Mouse (Mus musculus): ENCODE measurements at regions not wholly inside any gene's neighbourhood (a gene's known extent, or its start where the extent isn't known, plus 50 kb on each side); places are given as distances from the start of the nearest gene placed in this dataset.

GRCm38 (mm10) chr6:50969997-50970396, 315.8 kb upstream of the Npvf start:
- ATAC-seq (ENCODE audit: low FRiP score), result no peak
- H3K4me3 ChIP-seq, result no peak overlapping the region
- H3K9ac ChIP-seq, result no peak overlapping the region
- H3K27ac ChIP-seq, result no peak overlapping the region
- no peak overlapping the region for H3K4me2 ChIP-seq (replicated peaks)
- peaks cover 4% of the 10 kb centered on the region; the same call in 1 of the 2 replicates for H3K27me3 ChIP-seq
- peaks cover 5% of the 10 kb centered on the region; the same call in 1 of the 2 replicates for H3K4me1 ChIP-seq
- no peaks in the 10 kb centered on the region for H3K36me3 ChIP-seq
- WGBS, result 84% methylated on average over 7 of the region's 7 CpGs
- no peaks in the 10 kb centered on the region for H3K9me3 ChIP-seq (replicated peaks)

GRCm38 (mm10) chr6:50970770-50971169, 316.5 kb upstream of the Npvf start:
- Histone ChIP-seq H3K36me3 (no peaks in the 10 kb centered on the region), H3K4me3 (no peak overlapping the region), H3K9ac (no peak overlapping the region), H3K27ac (no peak overlapping the region), H3K9me3 (replicated peaks) (no peaks in the 10 kb centered on the region), H3K4me1 (peaks cover 5% of the 10 kb centered on the region; the same call in 1 of the 2 replicates), H3K27me3 (peaks cover 4% of the 10 kb centered on the region; the same call in 1 of the 2 replicates), H3K4me2 (replicated peaks) (no peak overlapping the region)
- ATAC-seq (ENCODE audit: low FRiP score), result no peak
- 89% methylated on average over 8 of the region's 8 CpGs for WGBS

- Histone ChIP-seq H3K9ac (no peak overlapping the region), H3K4me3 (no peak overlapping the region), H3K4me2 (replicated peaks) (no peak overlapping the region), H3K9me3 (replicated peaks) (no peaks in the 10 kb centered on the region), H3K27me3 (peaks cover 4% of the 10 kb centered on the region; the same call in 1 of the 2 replicates), H3K36me3 (no peaks in the 10 kb centered on the region), H3K4me1 (peaks cover 5% of the 10 kb centered on the region), H3K27ac (0 out of 2 replicates have a peak overlapping the region, but pooled peaks have one; percentile 23)
- ATAC-seq (ENCODE audit: low FRiP score), result no peak
- 85% methylated on average over 4 of the region's 4 CpGs for WGBS
Observed at GRCm38 (mm10) chr6:50972268-50972667, 318.0 kb upstream of the Npvf start.

GRCm38 (mm10) chr6:50973231-50973654, 319.0 kb upstream of the Npvf start:
- Histone ChIP-seq H3K4me3 (no peak overlapping the region), H3K9me3 (replicated peaks) (no peaks in the 10 kb centered on the region), H3K4me2 (replicated peaks) (no peak overlapping the region), H3K27ac (no peak overlapping the region), H3K36me3 (no peaks in the 10 kb centered on the region), H3K9ac (no peak overlapping the region), H3K27me3 (peaks cover 4% of the 10 kb centered on the region; the same call in 1 of the 2 replicates), H3K4me1 (peaks cover under 1% of the 10 kb centered on the region)
- 87% methylated on average over 2 of the region's 2 CpGs for WGBS
- ATAC-seq (ENCODE audit: low FRiP score), result no peak

GRCm38 (mm10) chr6:50973815-50974214, 319.6 kb upstream of the Npvf start:
- Histone ChIP-seq H3K4me3 (no peak overlapping the region), H3K27me3 (peaks cover 4% of the 10 kb centered on the region; the same call in 1 of the 2 replicates), H3K27ac (no peak overlapping the region), H3K4me1 (no peaks in the 10 kb centered on the region; the same call in none of the 2 replicates), H3K9ac (no peak overlapping the region), H3K4me2 (replicated peaks) (no peak overlapping the region), H3K36me3 (no peaks in the 10 kb centered on the region), H3K9me3 (replicated peaks) (no peaks in the 10 kb centered on the region)
- no peak for ATAC-seq (ENCODE audit: low FRiP score)

GRCm38 (mm10) chr6:50974961-50975360, 320.7 kb upstream of the Npvf start:
- ATAC-seq (ENCODE audit: low FRiP score), result no peak
- no peak overlapping the region for H3K27ac ChIP-seq
- H3K9ac ChIP-seq, result no peak overlapping the region
- H3K9me3 ChIP-seq (replicated peaks), result no peaks in the 10 kb centered on the region
- H3K4me1 ChIP-seq, result no peaks in the 10 kb centered on the region; the same call in none of the 2 replicates
- no peak overlapping the region for H3K4me2 ChIP-seq (replicated peaks)
- no peak overlapping the region for H3K4me3 ChIP-seq
- no peaks in the 10 kb centered on the region for H3K36me3 ChIP-seq
- WGBS, result 19% methylated on average over 1 of the region's 1 CpGs
- peaks cover 4% of the 10 kb centered on the region; the same call in 1 of the 2 replicates for H3K27me3 ChIP-seq

- Histone ChIP-seq H3K4me2 (replicated peaks) (no peak overlapping the region), H3K27ac (no peak overlapping the region), H3K4me1 (peaks cover 11% of the 10 kb centered on the region), H3K27me3 (peaks cover 4% of the 10 kb centered on the region; the same call in 1 of the 2 replicates), H3K36me3 (no peaks in the 10 kb centered on the region), H3K9ac (no peak overlapping the region), H3K9me3 (replicated peaks) (no peaks in the 10 kb centered on the region), H3K4me3 (no peak overlapping the region)
- 61% methylated on average over 7 of the region's 7 CpGs for WGBS
- ATAC-seq (ENCODE audit: low FRiP score), result no peak
Observed at GRCm38 (mm10) chr6:50976973-50977372, 322.7 kb upstream of the Npvf start.

GRCm38 (mm10) chr6:50977381-50977780, 323.1 kb upstream of the Npvf start:
- no peak for ATAC-seq (ENCODE audit: low FRiP score)
- Histone ChIP-seq H3K4me2 (replicated peaks) (no peak overlapping the region), H3K9me3 (replicated peaks) (no peaks in the 10 kb centered on the region), H3K4me1 (peaks cover 15% of the 10 kb centered on the region), H3K27me3 (peaks cover 4% of the 10 kb centered on the region; the same call in 1 of the 2 replicates), H3K27ac (no peak overlapping the region), H3K36me3 (no peaks in the 10 kb centered on the region), H3K9ac (no peak overlapping the region), H3K4me3 (no peak overlapping the region)
- 55% methylated on average over 8 of the region's 8 CpGs for WGBS

GRCm38 (mm10) chr6:50978016-50978415, 323.8 kb upstream of the Npvf start:
- no peak for ATAC-seq (ENCODE audit: low FRiP score)
- Histone ChIP-seq H3K4me2 (replicated peaks) (no peak overlapping the region), H3K9ac (no peak overlapping the region), H3K27me3 (peaks cover 4% of the 10 kb centered on the region; the same call in 1 of the 2 replicates), H3K4me3 (no peak overlapping the region), H3K27ac (no peak overlapping the region), H3K9me3 (replicated peaks) (no peaks in the 10 kb centered on the region), H3K36me3 (no peaks in the 10 kb centered on the region), H3K4me1 (peaks cover 21% of the 10 kb centered on the region)
- 69% methylated on average over 4 of the region's 4 CpGs for WGBS

- H3K4me2 ChIP-seq (replicated peaks), result no peak overlapping the region
- H3K9ac ChIP-seq, result no peak overlapping the region
- no peaks in the 10 kb centered on the region for H3K27me3 ChIP-seq
- peaks cover 26% of the 10 kb centered on the region for H3K4me1 ChIP-seq
- no peak overlapping the region for H3K27ac ChIP-seq
- H3K36me3 ChIP-seq, result no peaks in the 10 kb centered on the region
- H3K4me3 ChIP-seq, result no peak overlapping the region
- 54% methylated on average over 3 of the region's 3 CpGs for WGBS
- no peaks in the 10 kb centered on the region for H3K9me3 ChIP-seq (replicated peaks)
- no peak for ATAC-seq (ENCODE audit: low FRiP score)
Observed at GRCm38 (mm10) chr6:50978571-50978970, 324.3 kb upstream of the Npvf start.

- Histone ChIP-seq H3K4me2 (replicated peaks) (no peak overlapping the region), H3K4me1 (peaks cover 35% of the 10 kb centered on the region), H3K27ac (no peak overlapping the region), H3K9me3 (replicated peaks) (no peaks in the 10 kb centered on the region), H3K4me3 (no peak overlapping the region), H3K36me3 (no peaks in the 10 kb centered on the region), H3K27me3 (no peaks in the 10 kb centered on the region), H3K9ac (no peak overlapping the region)
- ATAC-seq (ENCODE audit: low FRiP score), result no peak
- 71% methylated on average over 1 of the region's 1 CpGs for WGBS
Observed at GRCm38 (mm10) chr6:50979764-50980163, 325.5 kb upstream of the Npvf start.

- H3K4me3 ChIP-seq, result no peak overlapping the region
- no peaks in the 10 kb centered on the region for H3K9me3 ChIP-seq (replicated peaks)
- peaks cover 35% of the 10 kb centered on the region for H3K4me1 ChIP-seq
- no peak overlapping the region for H3K9ac ChIP-seq
- 82% methylated on average over 4 of the region's 4 CpGs for WGBS
- ATAC-seq (ENCODE audit: low FRiP score), result no peak
- H3K27me3 ChIP-seq, result no peaks in the 10 kb centered on the region
- H3K4me2 ChIP-seq (replicated peaks), result no peak overlapping the region
- H3K36me3 ChIP-seq, result no peaks in the 10 kb centered on the region
- H3K27ac ChIP-seq, result no peak overlapping the region
Observed at GRCm38 (mm10) chr6:50980311-50980710, 326.1 kb upstream of the Npvf start.

GRCm38 (mm10) chr6:50981702-50982309, 327.6 kb upstream of the Npvf start:
- Histone ChIP-seq H3K9ac (no peak overlapping the region), H3K4me3 (no peak overlapping the region), H3K4me1 (peaks cover 42% of the 10 kb centered on the region), H3K27me3 (no peaks in the 10 kb centered on the region), H3K36me3 (no peaks in the 10 kb centered on the region), H3K4me2 (replicated peaks) (no peak overlapping the region), H3K9me3 (replicated peaks) (no peaks in the 10 kb centered on the region), H3K27ac (peak overlapping the region; percentile 72)
- no peak for ATAC-seq (ENCODE audit: low FRiP score)
- WGBS, result 50% methylated on average over 7 of the region's 7 CpGs
